Mouse (Mus musculus) Patski (cell line): ENCODE measurements around the gene Usp5. TPM values are rescaled to one million over a fixed set of nuclear protein-coding genes. Genes with fewer than 3 reads are reported as not detected.
A peak's percentile ranks its signal among the peaks of the same experiment; 100 is the strongest.

Experiments used
- ATAC-seq: fragments of 100-300 bp; one replicate; pipeline ENCODE4 v1.8.0; 2021
- CTCF ChIA-PET: fragments of 350-600 bp; sonication (Branson Sonifier 250); formaldehyde crosslinking; loops from one replicate; lab custom pipeline; 2022; ENCODE audit warnings: inconsistent platforms; lab: Charles Lee
- POLR2A ChIA-PET: fragments of 350-600 bp; sonication (Branson Sonifier 250); formaldehyde crosslinking; loops from one replicate; lab custom pipeline; 2022; ENCODE audit warnings: antibody characterized with exemption, inconsistent platforms; lab: Charles Lee
- DNase-seq: peaks from one replicate; pipeline ENCODE4 v3.0.0-alpha.2; 2011; ENCODE audit warnings: low read depth, low spot score
- H3K27me3 ChIP-seq: fragments of 371-371 bp; one replicate; pipeline ENCODE4 v1.5.1; 2021
- CTCF ChIP-seq: fragments of 100-300 bp; IDR thresholded peaks from one replicate; pipeline ENCODE4 v1.5.1; 2021
- in situ Hi-C: fragments of 300-500 bp; cut with MboI; formaldehyde crosslinking; loops from 3 replicates; pipeline ENCODE4 v1.11.1; 2018; ENCODE audit warnings: low pct_unique_long_range_greater_than_20kb, mixed read lengths
- polyA plus RNA-seq: library from polyadenylated mRNA; unstranded; gene quantifications from one replicate; pipeline ENCODE4 v1.2.3, GENCODE M21; 2021

Usp5 gene
- polyA plus RNA-seq, 1 experiment from 2014 or later: 130 TPM

DNA sequence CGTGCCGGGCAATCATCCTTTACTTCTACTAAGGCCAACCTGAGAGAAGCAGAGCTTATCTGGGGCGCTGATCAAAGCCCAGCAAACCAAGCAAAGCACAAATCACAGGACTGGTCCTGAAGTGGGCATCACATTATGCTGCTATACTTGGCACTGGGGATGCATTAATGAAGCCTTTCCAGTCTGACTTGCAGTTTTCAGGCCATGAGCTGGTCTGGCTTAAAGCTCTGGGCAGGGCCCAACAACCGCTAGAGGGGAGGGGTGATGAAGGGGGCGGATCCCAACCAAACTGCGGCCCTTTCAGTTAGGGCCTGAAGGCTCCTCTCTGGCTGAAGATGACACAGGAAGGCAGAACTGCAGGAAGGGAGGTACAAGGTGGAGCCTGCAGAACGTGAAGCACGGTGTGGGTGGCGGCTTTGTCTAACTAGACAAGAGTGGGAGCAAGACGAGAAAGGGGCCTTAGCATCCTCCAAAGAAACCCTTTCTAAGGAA, 1.1 kb downstream of the Usp5 start:
- ATAC-seq (peak; percentile 2), DNase-seq (no peak)
- ChIA-PET POLR2A (interaction anchor here (0.9 to 3.9 kb wide), 2 partner anchors 17 to 22 kb away, joined by 4 to 27 read pairs; partner anchors contain the start of gene Spsb2), CTCF (interaction anchor here (0.7 kb wide), 1 partner anchor 19 kb away, joined by 3 read pairs; no protein-coding TSS in a partner anchor)
- H3K27me3 ChIP-seq: no peaks in the 10 kb centered on the region
- in situ Hi-C loops: no loop called here
- TF ChIP-seq CTCF: no peak

DNA sequence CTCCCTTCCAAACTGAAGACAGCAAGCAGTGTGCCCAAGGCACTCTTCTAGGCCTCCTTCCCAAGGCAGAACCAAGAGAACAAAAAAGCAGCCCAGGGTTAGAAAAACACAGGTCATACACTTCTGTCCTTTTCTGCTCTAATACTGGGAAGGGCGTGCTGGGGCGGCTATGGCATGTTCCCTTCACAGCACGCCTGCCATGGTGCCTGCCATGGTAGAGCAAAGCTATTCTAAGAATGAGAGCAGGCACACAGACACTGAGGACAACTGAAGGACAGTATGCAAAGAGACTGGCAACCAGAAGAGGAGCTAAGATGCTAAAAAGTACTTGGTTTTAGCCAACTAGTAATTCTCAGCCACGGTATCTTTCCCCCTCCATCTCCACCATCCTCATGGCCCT, 7.2 kb downstream of the Usp5 start:
- TF ChIP-seq CTCF: no peak
- in situ Hi-C loops: no loop called here
- no peak for ATAC-seq
- no peaks in the 10 kb centered on the region for H3K27me3 ChIP-seq
- ChIA-PET CTCF (interaction anchor here (0.7 kb wide), 1 partner anchor 9 kb away, joined by 3 read pairs; no protein-coding TSS in a partner anchor), POLR2A (interaction anchor here (0.7 to 1.2 kb wide), 3 partner anchors 8 to 13 kb away, joined by 3 read pairs; partner anchors contain the start of gene Spsb2)
- no peak for DNase-seq

DNA sequence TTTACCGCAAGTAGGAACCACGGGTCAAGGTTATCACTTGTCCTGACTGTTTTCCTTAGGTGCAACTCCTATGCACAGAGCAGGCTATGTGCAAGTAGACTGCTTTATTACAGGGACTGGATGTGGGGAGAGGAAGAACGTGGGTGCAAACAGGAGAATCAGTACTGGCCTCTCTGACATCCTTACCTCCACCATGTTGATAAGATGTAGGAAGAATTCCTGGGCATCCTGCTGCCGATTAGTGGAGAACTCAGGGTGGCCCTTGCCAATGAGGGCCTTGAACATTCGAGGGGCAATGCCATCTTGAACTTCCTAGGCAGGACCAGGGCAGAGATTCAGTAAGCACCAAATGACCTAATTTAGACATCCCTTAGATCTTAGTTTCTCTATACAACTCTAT, 8.4 kb downstream of the Usp5 start:
- H3K27me3 ChIP-seq: no peaks in the 10 kb centered on the region
- no peak for DNase-seq
- no peak for ATAC-seq
- TF ChIP-seq CTCF: no peak
- ChIA-PET CTCF (interaction anchor here (1.5 kb wide), 1 partner anchor 11 kb away, joined by 4 read pairs; no protein-coding TSS in a partner anchor), POLR2A (no interaction called here)
- in situ Hi-C loops: no loop called here

DNA sequence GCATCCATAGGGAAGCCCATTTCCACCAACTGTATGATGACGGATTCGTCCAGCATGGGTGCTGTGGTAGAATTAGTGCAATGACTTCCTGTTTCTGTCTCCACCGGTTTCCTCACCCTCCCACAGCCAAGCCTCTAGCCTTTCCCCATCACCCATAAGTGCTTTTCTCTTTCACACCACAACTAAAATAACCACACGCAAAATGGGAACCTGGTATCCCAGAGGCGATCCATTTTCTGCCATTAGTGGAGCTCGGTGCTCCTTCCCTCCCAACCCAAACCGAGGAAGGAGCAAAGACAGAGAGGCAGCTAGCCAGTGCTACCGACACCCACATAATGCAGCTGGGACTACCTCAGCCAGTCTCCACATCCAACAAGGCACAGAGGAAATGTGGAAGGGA, 11.3 kb downstream of the Usp5 start:
- TF ChIP-seq CTCF: no peak

DNA sequence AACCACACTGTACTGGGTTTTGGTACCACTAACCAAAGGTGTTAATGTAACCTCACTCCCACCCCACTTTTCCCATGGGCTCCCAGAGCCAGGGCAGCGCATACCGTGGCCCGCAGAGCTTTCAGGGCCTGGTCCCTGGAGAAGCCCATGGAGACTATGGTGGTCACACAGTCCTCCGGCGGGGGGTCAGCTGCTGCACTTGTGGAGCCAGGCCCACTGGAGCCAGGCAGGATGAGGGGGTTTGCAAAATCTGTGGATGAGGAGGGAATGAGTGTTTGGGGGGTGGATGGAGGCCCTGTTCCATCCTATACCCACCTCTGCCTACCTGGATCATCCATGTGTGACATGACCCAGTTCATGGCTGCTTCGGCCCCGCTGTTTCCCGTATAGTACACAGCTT, 11.7 kb downstream of the Usp5 start:
- in situ Hi-C loops: no loop called here
- TF ChIP-seq CTCF: no peak
- H3K27me3 ChIP-seq: no peaks in the 10 kb centered on the region
- no peak for DNase-seq
- ChIA-PET CTCF (no interaction called here), POLR2A (no interaction called here)
- ATAC-seq: no peak

More for the DNA sequence above, 11.3 kb downstream of the Usp5 start:
- H3K27me3 ChIP-seq: no peaks in the 10 kb centered on the region
- POLR2A ChIA-PET: interaction anchor here (0.6 kb wide), 1 partner anchor 9 kb away, joined by 3 read pairs; no protein-coding TSS in a partner anchor
- in situ Hi-C loops: no loop called here
- ATAC-seq (no peak), DNase-seq (no peak)
- CTCF ChIA-PET: no interaction called here

DNA sequence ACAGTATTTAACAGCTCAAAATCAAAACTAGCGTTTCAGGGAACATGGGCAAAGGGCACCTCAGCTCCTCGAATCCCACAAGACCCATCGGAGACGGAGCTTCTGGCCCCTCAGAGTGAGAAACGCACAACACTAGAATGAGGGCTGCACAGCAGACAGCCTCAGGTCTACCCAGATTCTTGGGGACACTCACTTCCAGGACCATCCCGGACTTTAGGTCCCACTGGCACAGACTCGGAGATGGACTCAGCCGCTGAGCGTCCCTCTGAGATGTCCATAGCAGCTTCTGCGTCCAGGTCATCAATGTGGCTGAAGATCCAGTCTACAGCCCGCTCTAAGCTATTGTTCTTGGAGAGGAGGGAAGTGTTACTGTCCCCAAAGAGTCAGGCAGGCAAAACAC, 12.2 kb downstream of the Usp5 start:
- no peaks in the 10 kb centered on the region for H3K27me3 ChIP-seq
- ATAC-seq (no peak), DNase-seq (no peak)
- no peak for TF ChIP-seq CTCF
- in situ Hi-C loops: no loop called here
- POLR2A ChIA-PET: no interaction called here
- CTCF ChIA-PET: interaction anchor here (0.9 kb wide), 1 partner anchor 10 kb away, joined by 3 read pairs; no protein-coding TSS in a partner anchor

DNA sequence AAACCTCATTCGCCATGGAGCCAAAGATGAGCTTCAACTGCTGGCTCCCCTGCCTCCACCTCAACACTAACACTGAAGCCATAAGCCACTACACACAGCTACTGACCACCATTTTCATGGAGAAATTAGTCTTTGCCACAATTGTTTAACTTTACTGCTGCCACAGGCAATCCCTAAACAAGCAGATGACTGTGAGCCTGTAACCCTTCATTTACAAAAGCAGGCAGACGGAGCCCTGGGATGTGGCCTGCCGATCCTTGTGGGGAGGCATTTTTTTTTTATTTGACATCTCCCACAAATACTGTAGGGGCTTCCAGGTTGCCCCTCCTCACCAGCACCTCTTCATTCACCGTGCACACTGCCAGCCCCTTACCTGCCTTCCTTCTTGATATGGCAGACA, 12.7 kb downstream of the Usp5 start:
- ChIA-PET POLR2A (no interaction called here), CTCF (interaction anchor here (0.9 kb wide), 1 partner anchor 10 kb away, joined by 3 read pairs; no protein-coding TSS in a partner anchor)
- TF ChIP-seq CTCF: no peak
- ATAC-seq (no peak), DNase-seq (no peak)
- no peaks in the 10 kb centered on the region for H3K27me3 ChIP-seq
- in situ Hi-C loops: no loop called here

DNA sequence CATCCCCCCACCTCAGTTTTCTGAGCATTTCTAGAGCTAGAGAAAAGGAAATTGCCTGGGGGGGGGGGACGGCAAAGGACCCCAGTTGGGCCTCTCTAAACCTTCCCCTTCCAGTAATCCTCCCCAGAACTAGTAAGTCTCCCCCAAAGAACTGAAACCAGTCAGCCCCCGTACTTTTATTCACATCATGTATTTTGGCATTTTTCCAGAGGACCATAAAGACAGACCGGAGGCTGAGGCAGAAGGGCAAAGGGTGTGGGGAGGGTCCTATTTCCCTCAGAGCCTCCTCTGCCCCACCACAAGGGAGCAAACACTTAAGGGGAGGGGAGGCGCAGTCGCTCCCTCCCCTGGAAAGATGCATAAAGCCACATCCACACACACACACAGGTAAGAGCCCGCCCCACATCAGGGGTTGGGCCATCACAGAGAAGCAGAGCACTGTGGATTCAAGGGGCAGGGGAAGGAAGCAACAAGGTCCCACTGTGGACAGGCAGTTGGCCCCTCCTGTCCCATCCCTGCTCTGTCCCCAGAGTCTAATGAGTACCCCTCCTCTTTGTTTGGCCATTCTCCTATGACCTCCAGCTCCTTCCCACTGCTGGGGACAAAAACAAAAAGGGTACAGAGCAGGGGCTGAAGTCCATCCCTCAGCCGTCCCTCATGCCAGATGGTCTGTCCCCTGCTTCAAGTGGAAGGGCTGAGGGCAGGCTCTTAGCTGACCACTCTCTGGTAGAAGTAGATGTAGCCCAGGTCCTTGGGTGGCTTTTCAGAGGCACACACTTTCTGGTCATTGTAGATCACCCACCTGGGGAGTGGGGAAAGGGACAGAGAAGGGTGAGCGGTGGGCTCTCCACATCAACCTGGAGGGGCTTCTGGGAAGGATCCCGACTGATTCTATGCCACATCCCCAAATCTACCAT, 14.2 kb downstream of the Usp5 start:
- ChIA-PET CTCF (no interaction called here), POLR2A (interaction anchor here (0.6 to 1.2 kb wide), 3 partner anchors 9 to 183 kb away, joined by 3 to 4 read pairs (median 3); no protein-coding TSS in a partner anchor)
- in situ Hi-C loops: no loop called here
- ATAC-seq: no peak
- TF ChIP-seq CTCF: no peak
- H3K27me3 ChIP-seq: no peaks in the 10 kb centered on the region
- DNase-seq: no peak

DNA sequence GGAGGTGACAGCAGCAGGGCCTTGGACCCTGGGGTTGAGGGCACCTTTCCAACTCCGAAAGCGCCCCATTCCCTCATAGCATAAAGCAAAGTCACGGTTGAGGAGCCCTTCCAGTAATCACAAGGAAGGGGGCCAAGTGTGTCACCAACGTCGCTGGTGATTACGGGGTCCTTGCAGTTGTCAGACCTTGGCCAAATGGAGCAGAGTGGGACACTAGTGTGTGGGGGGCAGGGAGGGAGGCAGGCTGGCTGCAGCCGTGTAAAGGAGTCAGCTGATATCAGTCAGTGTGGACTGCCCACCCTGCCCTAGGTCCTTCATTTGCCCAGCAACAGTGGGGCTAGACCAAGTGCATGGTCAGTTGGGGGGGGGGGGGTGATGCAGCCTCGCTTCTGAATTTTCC, 14.8 kb downstream of the Usp5 start:
- no peaks in the 10 kb centered on the region for H3K27me3 ChIP-seq
- ChIA-PET POLR2A (interaction anchor here (0.6 to 1.2 kb wide), 3 partner anchors 10 to 184 kb away, joined by 3 to 4 read pairs (median 3); no protein-coding TSS in a partner anchor), CTCF (no interaction called here)
- in situ Hi-C loops: no loop called here
- no peak for TF ChIP-seq CTCF
- ATAC-seq (no peak), DNase-seq (no peak)

DNA sequence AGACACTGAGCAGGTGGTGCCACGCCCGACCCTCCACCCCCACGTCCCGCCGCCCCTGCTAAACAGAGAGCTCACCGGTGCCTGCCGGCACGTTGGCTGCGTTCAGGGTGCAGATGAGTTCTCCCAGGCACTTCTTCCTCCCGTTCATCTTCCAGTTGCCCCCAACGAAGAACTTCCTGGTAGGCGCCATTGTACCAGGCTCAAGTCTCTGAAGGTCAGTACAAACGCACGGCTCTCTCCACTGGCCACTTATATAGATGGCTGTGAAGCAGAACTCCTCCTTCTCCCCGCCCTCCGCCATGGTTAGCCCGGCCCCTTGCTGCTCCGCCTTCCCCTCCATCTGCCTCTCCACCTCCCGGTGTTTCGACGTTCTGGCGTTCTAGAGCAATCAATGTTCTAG, 15.4 kb downstream of the Usp5 start, which contains the start of gene Tpi1:
Gene Tpi1 (minus strand): TSS at position 364 of the 400 bp plus-strand sequence.
- in situ Hi-C loops: no loop called here
- no peak for TF ChIP-seq CTCF
- no peaks in the 10 kb centered on the region for H3K27me3 ChIP-seq
- POLR2A ChIA-PET: interaction anchor here (0.6 to 6.4 kb wide), 5 partner anchors 8 to 157 kb away, joined by 3 to 27 read pairs (median 4); partner anchors contain the start of genes Cdca3 and Usp5
- ATAC-seq: peak; percentile 70
- CTCF ChIA-PET: interaction anchor here (0.9 kb wide), 1 partner anchor 8 kb away, joined by 3 read pairs; no protein-coding TSS in a partner anchor
- DNase-seq: no peak
